Mouse (Mus musculus) C2C12 (cell line): Measurements from ENCODE around the gene Klhl36.

Experiments used
- CEBPB ChIP-seq: IDR thresholded peaks from one replicate; pipeline ENCODE4 v1.6.1; 2011; ENCODE audit warnings: low read depth, mild to moderate bottlenecking, control low read depth, moderate library complexity
- CTCF ChIP-seq: IDR thresholded peaks from one replicate; pipeline ENCODE4 v1.5.1; 2011; ENCODE audit not compliant: control insufficient read depth, insufficient read depth, insufficient read length
- MAX ChIP-seq: IDR thresholded peaks from one replicate; pipeline ENCODE4 v1.6.1; 2011; ENCODE audit warnings: mild to moderate bottlenecking, control low read depth
- MYOG ChIP-seq: IDR thresholded peaks from one replicate; pipeline ENCODE4 v1.6.1; 2011; ENCODE audit not compliant: control insufficient read depth, insufficient read length; ENCODE audit errors: extremely low read depth
- USF1 ChIP-seq: IDR thresholded peaks from one replicate; pipeline ENCODE4 v1.6.1; 2011; ENCODE audit warnings: low read depth, mild to moderate bottlenecking, control low read depth, moderate library complexity

DNA sequence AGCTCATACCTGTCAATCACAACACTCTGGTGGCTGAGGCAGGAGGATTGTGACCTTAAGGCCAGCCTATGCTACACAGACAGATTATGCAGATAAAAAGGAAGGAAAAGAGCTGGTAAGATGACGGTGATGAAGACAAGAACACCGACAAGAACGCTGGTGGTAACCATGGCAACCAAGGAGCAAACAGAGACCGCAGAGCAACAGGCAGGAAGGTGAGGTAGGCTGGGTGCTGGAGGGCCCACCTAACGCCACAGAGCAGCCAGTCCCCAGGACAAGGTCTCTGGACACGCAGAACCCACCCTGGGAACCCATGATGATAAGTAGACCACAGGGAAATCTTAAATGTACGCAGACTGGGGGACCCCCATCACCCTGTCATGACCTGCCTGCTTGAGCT, 31.5 kb upstream of the Klhl36 start:
- TF ChIP-seq CTCF (no peak), MAX (no peak), CEBPB (no peak), USF1 (no peak), MYOG (no peak)
